Mouse (Mus musculus) adrenal gland, postnatal 10 days (tissue): ENCODE results near the gene Plcz1. TPM values are rescaled to one million over a fixed set of nuclear protein-coding genes. Genes with fewer than 3 reads are reported as not detected.

Source experiments
- DNase-seq: peaks from one replicate; pipeline ENCODE4 v3.0.0; 2021; ENCODE audit warnings: mixed read lengths
- total RNA-seq, 2 experiments: library from RNA; stranded (reverse); gene quantifications; 2 replicates each; pipeline ENCODE4 v1.2.3; 2021

Gene Plcz1
- total RNA-seq, 2 experiments from 2014 or later: not detected

- DNase-seq: no peak
These were observed 94.0 kb downstream of the Plcz1 start for GRCm38 (mm10) chr6:139947106-139947879.

Other genes with a start within 250 kb of the Plcz1 start
- not detected for gene Capza3, start 205 bp downstream of the Plcz1 start, total RNA-seq